Mouse (Mus musculus) embryonic fibroblast, embryonic 13.5 days (primary cell): ENCODE data around the gene Nat8f4. TPM values are rescaled to one million over a fixed set of nuclear protein-coding genes. Genes with fewer than 3 reads are reported as not detected.
A peak's percentile ranks its signal among the peaks of the same experiment; 100 is the strongest.
"Not testable (repeated sequence)": the region's sequence is repeated elsewhere in the genome, so short reads cannot be mapped to it uniquely, and the experiment has no call there.

ENCODE experiments used
- H3K27ac ChIP-seq: 2 replicates; pipeline ENCODE4 v1.5.1; 2012; ENCODE audit warnings: low read length, control low read depth, inconsistent platforms; ENCODE audit not compliant: insufficient read depth
- H3K4me1 ChIP-seq: 2 replicates; pipeline ENCODE4 v1.6.1; 2011; ENCODE audit warnings: low read length; ENCODE audit not compliant: control insufficient read depth, insufficient read depth
- H3K4me3 ChIP-seq: 2 replicates; pipeline ENCODE4 v1.5.1; 2011; ENCODE audit warnings: mild to moderate bottlenecking, control low read depth, low read length; ENCODE audit not compliant: insufficient read depth
- CTCF ChIP-seq: IDR thresholded peaks from 2 replicates; pipeline ENCODE4 v1.5.1; 2011; ENCODE audit warnings: mild to moderate bottlenecking, control low read depth, low read length, moderate library complexity, borderline replicate concordance; ENCODE audit not compliant: insufficient read depth
- POLR2A ChIP-seq: IDR thresholded peaks from 2 replicates; pipeline ENCODE4 v1.6.1; 2011; ENCODE audit warnings: low read depth, mild to moderate bottlenecking, control low read depth, low read length, moderate library complexity
- polyA plus RNA-seq: library from polyadenylated mRNA; stranded (reverse); fragments of >200 nt; gene quantifications from 2 replicates; pipeline ENCODE4 v1.2.4, GENCODE M21; 2011; ENCODE audit warnings: low read depth; ENCODE audit not compliant: missing spikeins, insufficient read length

Gene Nat8f4
- polyA plus RNA-seq, 1 experiment = 0.56 TPM

DNA sequence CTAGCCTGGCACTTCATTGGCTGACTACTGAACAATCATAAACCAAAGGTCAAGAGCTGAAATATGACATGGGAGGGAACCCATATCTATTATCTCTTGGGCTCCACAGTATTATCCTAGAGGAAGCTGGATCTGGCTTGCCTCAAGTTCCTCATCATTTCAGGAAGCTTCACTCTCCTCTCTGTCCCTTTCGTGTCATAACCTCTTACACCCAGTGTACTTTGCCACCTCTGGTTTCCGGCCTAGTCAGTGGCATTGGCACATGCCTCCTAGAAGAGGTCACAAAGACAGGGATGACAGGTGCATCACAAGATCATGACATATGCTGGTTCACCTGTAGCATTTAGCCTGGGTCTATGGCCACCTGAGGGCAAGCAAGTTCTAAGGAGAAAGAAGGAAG, 2.4 kb downstream of the Nat8f4 start:
- TF ChIP-seq CTCF (no peak), POLR2A (no peak)

DNA sequence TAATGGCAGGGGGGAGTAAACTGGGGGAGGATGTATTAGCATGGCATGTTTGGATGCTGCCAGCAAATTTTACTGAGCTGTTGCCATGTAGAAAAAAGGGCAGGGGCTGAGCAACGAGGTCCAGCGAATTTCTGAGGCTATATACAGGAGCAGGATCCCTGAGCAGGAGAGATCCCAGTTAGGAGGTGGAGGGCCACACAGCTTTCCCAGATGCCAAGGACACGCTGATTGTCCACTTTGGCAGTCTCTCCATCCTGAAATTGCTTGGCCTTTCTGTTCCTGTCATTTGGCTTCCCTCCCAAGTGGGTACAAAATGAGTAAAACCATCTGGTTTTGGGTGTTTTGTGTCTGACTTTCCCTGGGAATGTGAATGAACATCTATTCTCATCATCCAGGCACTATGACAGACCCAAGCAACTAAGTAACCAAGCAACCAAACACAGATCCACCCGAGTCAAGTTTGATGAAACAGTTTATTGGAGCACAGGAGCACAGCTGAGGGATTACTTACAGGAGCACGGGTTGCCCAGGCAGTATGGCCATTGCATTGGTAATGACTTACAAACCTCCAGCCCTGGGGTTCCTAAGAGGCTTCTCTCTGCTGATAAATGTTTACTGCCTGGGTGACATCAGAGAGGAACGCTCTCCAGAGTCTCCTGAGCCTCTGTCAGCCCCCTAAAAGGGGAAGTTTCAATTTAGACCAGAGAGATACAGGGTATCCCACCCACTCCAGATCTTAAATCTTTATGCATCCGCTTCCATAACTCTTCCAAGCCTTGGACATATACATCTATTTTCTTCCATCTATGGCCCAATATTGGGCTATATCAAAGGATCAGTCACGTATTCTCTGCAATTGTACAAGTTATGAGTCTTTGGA, 5.8 kb downstream of the Nat8f4 start:
- not testable (repeated sequence) for H3K4me1 ChIP-seq, H3K4me3 ChIP-seq, H3K27ac ChIP-seq

More for the DNA sequence above, 2.4 kb downstream of the Nat8f4 start:
- no peak overlapping the region for H3K4me3 ChIP-seq
- H3K4me1 ChIP-seq = no peaks in the 10 kb centered on the region
- no peak overlapping the region for H3K27ac ChIP-seq

DNA sequence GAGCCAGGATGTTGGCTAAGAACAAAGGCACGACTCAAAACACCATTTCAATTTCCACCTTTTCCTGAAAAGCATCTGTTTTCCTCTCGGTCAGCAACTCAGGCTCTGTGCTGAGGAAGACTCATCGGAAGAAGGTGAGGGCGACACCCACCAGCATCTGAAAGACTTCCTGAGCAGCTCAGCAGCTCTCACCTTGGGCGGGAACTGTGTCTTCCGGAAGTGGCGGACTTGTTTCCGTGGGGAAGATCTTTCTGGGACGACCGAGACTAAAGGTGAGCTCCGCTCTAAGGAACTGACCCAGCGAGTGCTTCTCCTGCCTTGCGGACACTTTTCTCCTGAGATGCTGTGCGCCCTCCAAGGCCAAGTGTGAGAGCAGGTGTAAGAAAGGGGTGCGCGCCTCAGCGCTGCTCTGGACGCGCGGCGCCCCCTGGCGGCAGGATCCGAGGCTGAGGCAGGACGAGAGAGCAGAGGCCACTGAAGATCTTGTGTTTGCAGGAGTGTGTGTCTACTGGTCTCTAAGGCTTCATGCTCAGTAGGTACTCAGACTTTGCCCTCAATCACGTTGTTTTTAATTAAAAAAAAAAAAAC, 9.5 kb downstream of the Nat8f4 start:
- peak; percentile 33; the same call in 1 of the 2 replicates for TF ChIP-seq CTCF
- not testable (repeated sequence) for H3K27ac ChIP-seq, H3K4me1 ChIP-seq, H3K4me3 ChIP-seq

DNA sequence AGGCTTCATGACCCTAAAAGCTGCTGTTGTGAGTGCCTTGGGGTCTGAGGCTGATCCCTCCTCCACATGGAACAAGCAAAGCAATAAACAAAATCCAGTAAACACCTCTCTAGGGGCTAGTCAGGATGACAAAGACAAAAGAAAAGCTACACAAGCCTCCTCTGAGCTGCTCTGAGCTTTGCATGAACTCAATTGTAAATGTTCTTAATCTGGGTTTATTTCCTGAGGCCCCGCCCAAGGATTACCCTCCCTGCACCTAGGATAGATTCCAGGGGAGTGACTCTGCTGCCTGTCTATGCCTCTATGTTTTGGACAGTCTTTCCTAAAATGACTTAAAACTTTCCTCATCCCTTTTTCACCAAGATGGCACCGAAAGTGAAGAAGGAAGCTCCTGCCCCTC, 15.7 kb downstream of the Nat8f4 start:
- TF ChIP-seq CTCF = no peak
- no peak for TF ChIP-seq POLR2A
- Histone ChIP-seq H3K4me1 (no peaks in the 10 kb centered on the region), H3K27ac (no peak overlapping the region), H3K4me3 (no peak overlapping the region)

DNA sequence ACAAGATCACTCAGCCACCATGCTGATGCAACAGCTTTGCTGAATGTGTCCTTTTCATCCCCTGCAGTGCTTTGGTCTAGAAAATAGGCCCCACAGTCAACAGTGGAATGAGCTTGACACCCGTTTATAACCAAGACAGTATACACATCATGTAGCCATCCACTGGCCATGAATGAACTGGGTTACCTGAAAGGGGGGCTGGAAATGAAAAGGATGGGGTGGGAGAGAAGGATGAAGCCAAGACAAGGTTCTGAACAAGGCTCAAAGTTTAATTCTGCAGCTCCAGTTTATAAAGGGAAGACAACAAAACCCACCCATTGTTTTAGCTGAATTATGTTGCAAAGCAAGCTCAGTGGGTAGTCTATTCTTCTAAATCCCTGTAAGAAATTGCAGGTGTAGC, 20.4 kb downstream of the Nat8f4 start:
- no peak overlapping the region for H3K4me3 ChIP-seq
- no peaks in the 10 kb centered on the region for H3K4me1 ChIP-seq
- H3K27ac ChIP-seq = no peak overlapping the region
- TF ChIP-seq POLR2A = no peak
- TF ChIP-seq CTCF = no peak

DNA sequence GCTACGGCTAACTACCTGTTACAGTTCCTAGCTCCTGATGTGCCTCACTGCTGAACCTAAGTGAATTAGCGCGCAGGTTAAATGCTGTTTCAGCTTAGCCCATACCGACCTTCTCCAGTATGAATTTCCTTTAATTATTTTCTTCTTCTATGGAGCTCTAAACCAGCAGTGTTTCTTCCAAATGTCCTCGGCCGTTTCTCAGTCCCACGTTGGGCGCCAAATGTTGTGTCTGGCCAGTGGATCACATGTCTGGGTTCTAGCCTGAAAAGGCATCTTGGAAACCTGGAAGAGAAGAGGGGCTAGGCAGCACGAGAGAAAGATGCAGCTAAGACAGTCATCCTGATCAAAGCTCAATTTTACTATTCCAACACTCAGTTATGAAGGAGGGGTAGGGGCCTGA, 21.4 kb downstream of the Nat8f4 start:
- H3K4me1 ChIP-seq, H3K27ac ChIP-seq, H3K4me3 ChIP-seq: not testable (repeated sequence)

DNA sequence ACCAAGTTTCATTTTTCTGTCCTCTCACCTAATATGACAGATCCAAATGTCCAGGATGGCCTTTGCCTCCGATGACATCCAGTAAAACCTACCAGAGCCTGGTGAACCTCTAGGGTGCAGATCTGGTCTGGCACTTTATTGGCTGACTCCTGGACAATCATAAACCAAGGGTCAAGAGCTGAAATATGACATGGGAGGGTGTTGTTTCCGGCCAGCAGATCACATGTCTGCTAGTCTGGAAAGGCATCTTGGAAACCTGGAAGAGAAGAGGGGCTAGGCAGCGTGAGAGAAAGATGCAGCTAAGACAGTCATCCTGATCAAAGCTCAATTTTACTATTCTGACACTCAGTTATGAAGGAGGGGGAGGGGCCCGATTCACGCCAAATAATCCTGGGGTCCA, 35.7 kb downstream of the Nat8f4 start, which contains the start of gene Nat8f2:
Gene Nat8f2, minus strand, starts transcription at position 153 of the 400 bp plus-strand sequence.
- H3K4me3 ChIP-seq, H3K4me1 ChIP-seq: not testable (repeated sequence)

DNA sequence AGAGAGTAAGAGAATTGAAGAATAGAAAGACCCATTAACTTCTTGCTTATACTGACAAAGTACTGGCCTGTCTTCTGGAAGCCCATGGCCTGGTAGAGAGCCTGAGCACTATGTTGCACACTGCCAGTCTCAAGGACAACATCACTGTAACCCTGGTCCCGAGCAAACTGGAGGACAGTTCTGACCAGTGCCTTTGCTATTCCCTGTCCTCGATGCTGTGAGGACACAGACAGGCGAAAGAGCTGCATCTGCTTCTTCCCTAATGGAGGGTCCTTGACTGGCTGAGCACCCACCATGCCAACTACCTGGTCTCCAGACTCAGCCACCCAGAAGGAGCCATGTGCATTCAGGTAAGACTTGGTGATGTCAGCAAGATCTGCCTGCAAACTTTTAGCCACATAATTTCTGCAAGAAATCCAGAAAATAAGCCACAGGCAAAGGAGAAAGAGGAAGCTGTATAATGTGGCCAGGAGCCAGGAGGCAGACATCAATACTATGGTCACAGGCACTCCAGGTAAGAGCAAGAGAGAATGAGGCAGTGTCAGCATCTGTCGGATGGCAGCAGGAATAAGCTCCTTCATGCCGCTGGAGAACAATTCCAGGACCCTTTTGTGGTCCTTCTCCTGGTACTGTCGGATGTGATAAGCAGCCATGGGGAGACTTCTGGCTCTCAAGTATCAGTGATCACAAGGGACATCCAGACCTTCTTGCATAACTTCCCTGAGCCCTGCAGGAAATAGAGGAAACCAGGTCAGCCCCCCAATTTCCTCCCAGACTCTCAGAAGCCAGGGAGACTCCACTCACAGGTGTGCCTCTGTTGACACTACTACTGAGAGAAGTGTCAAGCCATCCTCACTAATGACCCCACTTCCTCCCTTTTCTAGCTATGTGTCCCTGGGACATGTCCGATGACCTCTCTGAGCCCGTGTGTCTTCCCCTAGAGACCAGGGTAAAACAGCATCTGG, 36.7 kb downstream of the Nat8f4 start:
- TF ChIP-seq POLR2A = no peak
- TF ChIP-seq CTCF = no peak
- Histone ChIP-seq H3K4me1 (no peaks in the 10 kb centered on the region), H3K4me3 (no peak overlapping the region), H3K27ac (no peak overlapping the region)

More for the DNA sequence above, 35.7 kb downstream of the Nat8f4 start, which contains the start of gene Nat8f2:
- H3K27ac ChIP-seq = not testable (repeated sequence)

DNA sequence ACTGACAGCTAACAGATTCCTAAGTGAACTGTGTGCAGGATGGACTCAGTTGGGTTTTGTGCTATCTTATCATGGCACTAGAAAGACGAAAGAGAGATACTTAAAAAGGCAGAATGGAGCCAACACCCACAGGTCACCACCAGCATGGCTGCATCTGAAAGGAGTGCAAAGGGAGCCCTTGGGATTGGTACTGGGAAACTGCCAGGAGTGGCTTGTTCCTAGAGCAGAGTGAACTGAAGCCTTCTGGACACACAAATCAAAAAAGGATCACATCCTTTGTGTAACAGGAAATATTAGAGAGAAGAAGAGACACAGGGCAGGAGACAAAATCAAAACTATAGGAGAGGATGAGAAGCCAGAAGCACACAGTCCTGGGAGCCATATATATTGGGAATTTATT, 37.7 kb downstream of the Nat8f4 start:
- H3K27ac ChIP-seq, H3K4me1 ChIP-seq, H3K4me3 ChIP-seq: not testable (repeated sequence)

DNA sequence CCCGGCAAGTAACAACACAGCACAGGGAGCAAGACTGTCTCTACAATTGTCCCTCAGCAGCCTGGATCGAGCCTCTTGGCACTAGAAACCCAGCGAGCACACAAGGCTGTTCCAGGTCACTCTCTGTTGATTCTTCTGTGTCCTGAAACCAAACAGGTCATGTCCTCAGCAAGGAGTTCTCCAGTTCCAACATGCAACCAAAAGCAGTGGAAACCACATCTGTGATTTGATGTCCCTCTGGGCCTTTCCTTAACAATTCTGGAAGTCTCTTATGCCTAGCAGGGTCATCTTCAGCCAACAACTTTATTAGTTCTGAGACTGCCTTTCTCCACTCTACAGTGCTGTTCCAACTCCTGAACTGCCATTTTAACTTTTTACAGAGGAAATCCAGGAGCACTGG, 38.5 kb downstream of the Nat8f4 start:
- not testable (repeated sequence) for H3K4me3 ChIP-seq, H3K27ac ChIP-seq, H3K4me1 ChIP-seq

DNA sequence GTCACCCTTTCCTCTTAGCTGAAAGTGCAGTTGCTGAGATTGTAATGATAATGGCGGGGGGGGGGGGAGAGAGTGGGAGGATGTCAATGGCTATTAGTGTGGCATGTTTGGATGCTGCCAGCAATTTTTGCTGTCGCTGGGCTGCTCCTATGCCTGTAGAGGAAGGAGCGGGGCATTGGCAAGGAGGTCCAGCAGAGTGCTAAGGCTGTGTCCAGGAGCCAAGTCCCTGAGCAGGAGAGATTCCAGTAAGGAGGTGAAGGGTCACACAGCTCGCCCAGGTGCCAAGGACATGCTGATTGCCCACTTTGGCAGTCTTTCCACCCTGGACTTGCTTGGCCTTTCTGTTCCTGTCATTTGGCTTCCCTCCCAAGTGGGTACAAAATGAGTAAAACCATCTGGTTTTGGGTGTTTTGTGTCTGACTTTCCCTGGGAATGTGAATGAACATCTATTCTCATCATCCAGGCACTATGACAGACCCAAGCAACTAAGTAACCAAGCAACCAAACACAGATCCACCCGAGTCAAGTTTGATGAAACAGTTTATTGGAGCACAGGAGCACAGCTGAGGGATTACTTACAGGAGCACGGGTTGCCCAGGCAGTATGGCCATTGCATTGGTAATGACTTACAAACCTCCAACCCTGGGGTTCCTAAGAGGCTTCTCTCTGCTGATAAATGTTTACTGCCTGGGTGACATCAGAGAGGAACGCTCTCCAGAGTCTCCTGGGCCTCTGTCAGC, 39.6 kb downstream of the Nat8f4 start:
- H3K4me3 ChIP-seq = not testable (repeated sequence)

More for the DNA sequence above, 39.6 kb downstream of the Nat8f4 start:
- H3K27ac ChIP-seq, H3K4me1 ChIP-seq: not testable (repeated sequence)
